Comparison of ENCODE assay signal across 11 mouse cellular contexts in genomic region chr19:57648202-57648943, GRCm38 (mm10). TPM values are rescaled to one million over a fixed set of nuclear protein-coding genes. Genes with fewer than 3 reads are reported as not detected.
DNase-seq lines count a peak whose midpoint lies in the region; ATAC-seq lines count a peak whose summit lies in the region.
"Had no signal": no experiment of that assay in that cellular context is flagged by ENCODE, and none has a peak within 500 bp of the region (broad histone marks: within the 10 kb centered on the region; RNA-seq: fewer than 3 reads in every experiment).

No protein-coding gene starts in this region.

- H3K27ac ChIP-seq in kidney, embryonic 14.5 days (ENCODE audit: low read depth, low read length): peak overlapping the region; percentile 39; the same call in 1 of the 2 replicates
- H3K27ac ChIP-seq in limb, embryonic 10.5 days: no peak overlapping the region

- H3K27me3 ChIP-seq in kidney, embryonic 14.5 days (ENCODE audit: control insufficient read depth, insufficient read depth, low read length): no peaks in the 10 kb centered on the region
- H3K27me3 ChIP-seq in limb, embryonic 10.5 days (ENCODE audit: low read depth, poor library complexity, severe bottlenecking): no peaks in the 10 kb centered on the region

- H3K4me1 ChIP-seq in kidney, embryonic 14.5 days (ENCODE audit: control insufficient read depth, insufficient read depth, low read length): peaks cover 4% of the 10 kb centered on the region; the same call in 1 of the 2 replicates
- H3K4me1 ChIP-seq in limb, embryonic 10.5 days: no peaks in the 10 kb centered on the region

- H3K4me2 ChIP-seq in kidney, embryonic 14.5 days (replicated peaks; ENCODE audit: low read depth, low read length): peak overlapping the region; percentile 27

- H3K36me3 ChIP-seq in kidney, embryonic 14.5 days (ENCODE audit: control insufficient read depth, insufficient read depth, low read length): 0 out of 2 replicates have a peak, but pooled peaks cover 6% of the 10 kb centered on the region
- peaks cover 28% of the 10 kb centered on the region for H3K36me3 ChIP-seq in limb, embryonic 10.5 days

- peaks cover 7% of the 10 kb centered on the region for H3K9me3 ChIP-seq in kidney, embryonic 14.5 days (ENCODE audit: control insufficient read depth, low read length)
- H3K9me3 ChIP-seq in limb, embryonic 10.5 days (replicated peaks): no peaks in the 10 kb centered on the region

- ATAC-seq in kidney, embryonic 14.5 days (ENCODE audit: low FRiP score, low TSS enrichment): no peak
- ATAC-seq in megakaryocyte, adult 5-6 weeks (ENCODE audit: poor library complexity, severe bottlenecking): peak; percentile 27; the same call in 1 of the 2 replicates

- WGBS in kidney, embryonic 14.5 days: 67% methylated on average over 14 of the region's 14 CpGs
- WGBS in limb, embryonic 10.5 days: 87% methylated on average over 14 of the region's 14 CpGs

- no peak for DNase-seq in kidney, adult 8-10 months
- DNase-seq in A20 (ENCODE audit: low read depth, low spot score) (peak; percentile 26), ZHBTc4 (ENCODE audit: low read depth, low spot score) (peak; percentile 41)
- DNase-seq in heart, adult 11 months: no peak
- DNase-seq in limb, embryonic 10.5 days (ENCODE audit: low spot score): no peak
- DNase-seq in adrenal gland, adult (ENCODE audit: inconsistent age in 2 of 2, low spot score in 1 of 2): no peak
- DNase-seq: adrenal gland, adult 8-10 months; cerebellum, adult 9-10 months; kidney, postnatal 36 days had no signal

- no peak overlapping the region for H3K9ac ChIP-seq in kidney, embryonic 14.5 days (ENCODE audit: low read depth, low read length)

- H3K4me3 ChIP-seq in kidney, embryonic 14.5 days (ENCODE audit: low read length): no peak overlapping the region
- H3K4me3 ChIP-seq in limb, embryonic 10.5 days: no peak overlapping the region

RNA-seq across cellular contexts. Expression of gene Atrnl1, which starts 37.5 kb away (rescaled TPM):
- polyA plus RNA-seq in kidney, embryonic 14.5 days (2014; fragmentation: Nextera tagmentation; extraction: Ambion mirVana): 8.0 and 10.5 TPM in 2 replicates
- 29.6 and 30.8 TPM in 2 replicates for total RNA-seq in megakaryocyte, adult 5-6 weeks (2015)
- total RNA-seq in megakaryocyte, adult 5-6 weeks (2017): 39.2 and 47.4 TPM in 2 replicates
- 3.2 and 5.1 TPM in 2 replicates for polyA plus RNA-seq in limb, embryonic 10.5 days (2016; fragmentation: Nextera tagmentation; extraction: Ambion mirVana)

Comparison
In these comparisons a context has a peak if more than half of its experiments do, and no peak if none do; other contexts are left out.
1. DNase-seq: peak in A20 (single experiment) and ZHBTc4 (single experiment); none in kidney, adult 8-10 months (0 of 2), heart, adult 11 months (single experiment), limb, embryonic 10.5 days (single experiment) and adrenal gland, adult (0 of 2).